In genomic region chr11:106744949-106745348, GRCm38 (mm10) we compare ENCODE assay signal across 16 mouse cellular contexts. TPM values are rescaled to one million over a fixed set of nuclear protein-coding genes. Genes with fewer than 3 reads are reported as not detected.
DNase-seq lines count a peak whose midpoint lies in the region; TF ChIP-seq lines count a peak whose summit lies in the region.
"Had no signal": no experiment of that assay in that cellular context is flagged by ENCODE, and none has a peak within 500 bp of the region (broad histone marks: within the 10 kb centered on the region; RNA-seq: fewer than 3 reads in every experiment).

No protein-coding gene starts in this region.

- TF ChIP-seq CTCF in layer of hippocampus, adult 2 months (conservative IDR thresholded peaks at IDR 0.05): peak; percentile 55

- no peak for DNase-seq in layer of hippocampus, adult 2 months (ENCODE audit: low spot score in 2 of 2)
- no peak for DNase-seq in layer of hippocampus, adult 9-11 months
- DNase-seq in 416B (ENCODE audit: low read depth): peak; percentile 64
- peak; percentile 32 to 51 for DNase-seq in B cell, adult 2 months
- peak; percentile 59 for DNase-seq in induced T-regulatory cell, adult 2 months (ENCODE audit: low read depth)
- DNase-seq in frontal cortex, postnatal 14 days (ENCODE audit: low spot score in 2 of 2): no peak
- no peak for DNase-seq in spleen, adult 18-20 months
- DNase-seq: cerebellum, adult 8-10 months; embryo, embryonic 11 days; left cerebral cortex, postnatal 4 days; lung, adult 18-20 months; thymus, postnatal 14 days had no signal

- H3K27ac ChIP-seq in layer of hippocampus, adult 2 months: no peak overlapping the region
- H3K27ac ChIP-seq: heart, embryonic 15.5 days; hindbrain, embryonic 14.5 days; kidney, embryonic 15.5 days had no signal

- H3K4me3 ChIP-seq in layer of hippocampus, adult 2 months: no peak overlapping the region
- H3K4me3 ChIP-seq: heart, embryonic 15.5 days; kidney, embryonic 15.5 days had no signal

RNA-seq across cellular contexts. Expression of gene Pecam1, which starts 5.5 kb away (rescaled TPM):
- 10 to 100 TPM; 15.9 to 20.4 TPM for total RNA-seq in layer of hippocampus, adult 2 months (2021)

RNA-seq across cellular contexts. Expression of gene Milr1, which starts 6.1 kb away (rescaled TPM):
- not detected for total RNA-seq in layer of hippocampus, adult 2 months (2021)
- total RNA-seq: layer of hippocampus, postnatal 14 days had no signal

RNA-seq across cellular contexts. Expression of gene Polg2, which starts 34.4 kb away (rescaled TPM):
- total RNA-seq in layer of hippocampus, adult 2 months (2021): 1 to 10 TPM; 3.1 to 5.0 TPM

RNA-seq across cellular contexts. Expression of gene Ddx5, which starts 44.0 kb away (rescaled TPM):
- 100 to 1,000 TPM; 779 to 834 TPM for total RNA-seq in layer of hippocampus, adult 2 months (2021)

RNA-seq across cellular contexts. Expression of gene Cep95, which starts 44.1 kb away (rescaled TPM):
- 10 to 100 TPM; 13.6 to 18.8 TPM for total RNA-seq in layer of hippocampus, adult 2 months (2021)

Comparison
In these comparisons a context has a peak if more than half of its experiments do, and no peak if none do; other contexts are left out.
1. DNase-seq: peak in 416B (single experiment), B cell, adult 2 months (2 of 2) and induced T-regulatory cell, adult 2 months (single experiment); none in layer of hippocampus, adult 2 months (0 of 2), layer of hippocampus, adult 9-11 months (single experiment), frontal cortex, postnatal 14 days (0 of 2) and spleen, adult 18-20 months (0 of 2).